Mouse (Mus musculus) c-Kit-positive CD71-negative TER-119-negative erythroid progenitor cells, embryonic 14.5 days (primary cell): ENCODE measurements around the gene Kifc5b.
"Not testable (repeated sequence)": the region's sequence is repeated elsewhere in the genome, so short reads cannot be mapped to it uniquely, and the experiment has no call there.

Source experiments
- DNase-seq: peaks from one replicate; pipeline ENCODE4 v3.0.0-alpha.2; 2013; ENCODE audit warnings: low read depth

Kifc5b gene

GRCm38 (mm10) chr17:26916711-26917482 is at the start of gene Kifc5b:
Gene Kifc5b (plus strand): TSS chr17:26917091.
- DNase-seq = peak; percentile 99

DNA sequence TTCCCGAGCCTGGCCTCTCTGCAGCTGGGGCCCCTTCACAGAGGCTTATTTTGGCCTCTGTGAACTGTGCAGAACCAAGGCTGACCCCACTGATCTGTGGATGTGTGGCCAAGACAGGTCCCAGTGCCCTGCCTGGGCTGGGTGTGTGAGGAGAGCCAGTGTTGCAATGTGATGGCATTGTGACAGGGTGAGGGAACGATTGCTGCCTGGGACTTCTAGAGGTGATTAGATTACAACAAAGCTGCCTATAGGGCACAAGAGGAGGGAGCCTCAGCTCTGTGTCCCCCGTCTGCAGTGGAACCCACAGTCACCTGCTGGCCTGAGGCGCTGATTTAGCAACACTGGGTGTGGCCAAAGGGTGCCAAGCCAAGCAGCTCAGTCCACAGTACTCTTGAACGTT is 48.1 kb upstream of the Kifc5b start:
- DNase-seq = no peak

- no peak for DNase-seq
Measured at GRCm38 (mm10) chr17:26872870-26873269, 44.0 kb upstream of the Kifc5b start.

DNA sequence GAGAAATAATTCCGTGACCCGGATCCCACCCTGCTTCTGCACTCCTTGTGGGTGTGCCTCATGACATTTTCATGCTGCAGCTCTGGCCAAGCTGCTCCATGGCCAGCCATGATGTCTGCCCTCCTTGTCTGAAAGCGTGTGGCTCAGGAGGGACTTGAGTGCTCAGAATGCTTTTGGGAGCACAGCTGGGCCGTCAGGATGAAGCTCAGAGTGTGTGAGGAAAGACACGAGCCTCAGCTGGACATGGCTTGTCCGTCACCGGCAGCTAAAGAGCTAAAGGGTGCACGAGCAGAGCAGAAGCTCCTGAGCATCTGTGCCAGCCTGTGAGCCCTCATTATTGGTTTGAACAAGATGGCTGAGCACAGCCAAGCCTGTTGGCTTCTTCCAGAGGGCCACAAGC is 43.4 kb upstream of the Kifc5b start:
- no peak for DNase-seq

- DNase-seq = no peak
Measured at GRCm38 (mm10) chr17:26874542-26874941, 42.3 kb upstream of the Kifc5b start.

GRCm38 (mm10) chr17:26877927-26878326 is 39.0 kb upstream of the Kifc5b start:
- no peak for DNase-seq

GRCm38 (mm10) chr17:26879235-26879634 is 37.7 kb upstream of the Kifc5b start:
- DNase-seq = no peak

- DNase-seq = no peak
Measured at GRCm38 (mm10) chr17:26882706-26883105, 34.2 kb upstream of the Kifc5b start.

- no peak for DNase-seq
Measured at GRCm38 (mm10) chr17:26883585-26883984, 33.3 kb upstream of the Kifc5b start.

GRCm38 (mm10) chr17:26884995-26885926 is 31.6 kb upstream of the Kifc5b start:
- peak; percentile 79 for DNase-seq

DNA sequence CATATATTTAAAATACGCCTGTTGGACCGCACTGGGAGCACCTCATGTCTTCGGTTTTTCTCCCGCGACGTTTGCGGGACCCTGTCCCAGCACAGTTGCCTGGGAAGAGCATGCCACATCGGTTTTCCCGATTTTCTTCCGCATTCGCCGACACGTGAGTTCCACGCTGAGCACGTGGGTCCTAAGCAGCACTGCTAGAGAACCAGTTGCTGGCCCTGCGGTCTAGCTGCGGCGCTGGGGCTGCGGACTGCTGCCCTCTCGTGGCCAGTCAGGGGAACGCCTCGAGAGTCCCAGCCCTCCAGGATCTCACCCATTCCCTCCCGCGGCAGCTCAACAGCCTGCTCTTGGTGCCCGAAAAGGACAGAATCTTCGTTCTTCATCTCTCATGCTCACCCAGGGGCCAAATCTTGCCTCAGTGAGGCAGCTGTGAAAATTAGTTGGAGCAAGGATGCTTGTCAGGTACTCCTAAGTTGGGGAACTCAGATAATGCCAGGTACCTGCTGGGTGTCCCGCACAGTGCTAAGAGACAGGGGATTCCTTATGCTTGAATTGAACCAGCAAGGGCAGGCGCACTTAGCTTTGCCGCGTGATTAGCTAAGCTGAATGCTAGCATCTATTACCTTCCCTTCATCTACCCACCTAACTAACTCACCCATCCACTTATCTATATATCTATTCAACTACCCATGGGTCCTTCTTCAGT is 30.7 kb upstream of the Kifc5b start:
- peak; percentile 68 for DNase-seq

- DNase-seq = no peak
Measured at GRCm38 (mm10) chr17:26887926-26888325, 29.0 kb upstream of the Kifc5b start.

GRCm38 (mm10) chr17:26892635-26893375 is 24.1 kb upstream of the Kifc5b start:
- DNase-seq = no peak

GRCm38 (mm10) chr17:26893492-26893891 is 23.4 kb upstream of the Kifc5b start:
- DNase-seq = no peak

GRCm38 (mm10) chr17:26894342-26894741 is 22.5 kb upstream of the Kifc5b start:
- no peak for DNase-seq

DNA sequence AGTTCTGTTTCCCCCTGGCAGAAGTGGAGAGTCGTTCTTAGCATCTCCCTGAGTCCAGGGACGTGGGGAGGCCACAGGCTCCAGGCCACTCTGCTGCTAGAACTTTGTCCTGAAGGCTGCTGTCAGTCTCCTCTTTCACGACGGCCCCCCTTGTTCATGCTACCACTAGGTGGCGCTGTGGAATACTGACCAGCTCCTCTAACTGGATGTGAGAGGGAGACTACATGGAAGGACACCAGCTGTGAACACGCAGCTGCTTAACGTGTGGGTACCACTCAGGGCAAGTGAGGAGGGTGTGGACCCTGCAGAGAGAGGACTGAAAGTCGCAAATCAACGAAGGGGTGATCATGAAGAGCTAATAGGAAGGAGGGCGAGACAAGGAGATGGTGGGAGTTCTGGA is 21.3 kb upstream of the Kifc5b start:
- peak; percentile 63 for DNase-seq

DNA sequence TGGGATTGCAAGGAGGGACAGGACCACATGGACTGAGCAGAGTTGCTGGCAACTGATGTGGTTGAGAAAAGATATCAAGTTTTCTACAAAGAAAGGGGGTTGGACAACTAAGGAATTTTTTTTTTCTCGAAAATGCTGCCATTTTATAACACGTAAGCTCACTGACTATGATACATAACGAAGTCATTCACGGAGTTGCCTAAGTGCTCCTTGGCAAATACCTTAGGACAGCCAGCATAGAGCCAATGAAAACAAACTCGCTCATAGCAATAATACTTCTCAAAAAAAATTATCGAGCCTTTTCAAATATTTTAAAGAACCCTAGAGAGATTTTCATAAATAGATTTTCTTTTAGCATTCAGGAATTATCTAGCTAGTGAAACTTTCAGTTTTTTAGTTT is 16.0 kb upstream of the Kifc5b start:
- DNase-seq = no peak

- DNase-seq = no peak
Measured at GRCm38 (mm10) chr17:26904320-26904719, 12.6 kb upstream of the Kifc5b start.

DNA sequence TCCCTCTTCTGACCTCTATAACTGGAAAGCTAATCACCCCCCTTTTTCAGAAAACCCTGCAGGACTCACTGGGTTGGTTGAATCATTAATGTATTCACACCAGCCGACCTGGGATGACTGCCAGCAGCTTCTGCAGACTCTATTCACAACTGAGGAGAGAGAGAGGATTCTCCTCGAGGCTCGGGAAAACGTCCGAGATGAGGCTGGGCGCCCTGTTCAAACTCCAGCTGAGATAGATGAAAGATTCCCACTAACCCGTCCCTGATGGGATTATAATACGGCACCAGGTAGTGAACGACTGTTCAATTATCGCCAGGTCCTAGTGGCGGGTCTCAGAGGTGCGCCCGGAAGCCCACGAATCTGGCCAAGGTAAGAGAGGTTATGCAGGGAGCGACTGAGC is 9.4 kb upstream of the Kifc5b start:
- DNase-seq = not testable (repeated sequence)

GRCm38 (mm10) chr17:26915248-26915647 is 1.6 kb upstream of the Kifc5b start:
- no peak for DNase-seq

GRCm38 (mm10) chr17:26917560-26917959 is 669 bp downstream of the Kifc5b start:
- not testable (repeated sequence) for DNase-seq

DNA sequence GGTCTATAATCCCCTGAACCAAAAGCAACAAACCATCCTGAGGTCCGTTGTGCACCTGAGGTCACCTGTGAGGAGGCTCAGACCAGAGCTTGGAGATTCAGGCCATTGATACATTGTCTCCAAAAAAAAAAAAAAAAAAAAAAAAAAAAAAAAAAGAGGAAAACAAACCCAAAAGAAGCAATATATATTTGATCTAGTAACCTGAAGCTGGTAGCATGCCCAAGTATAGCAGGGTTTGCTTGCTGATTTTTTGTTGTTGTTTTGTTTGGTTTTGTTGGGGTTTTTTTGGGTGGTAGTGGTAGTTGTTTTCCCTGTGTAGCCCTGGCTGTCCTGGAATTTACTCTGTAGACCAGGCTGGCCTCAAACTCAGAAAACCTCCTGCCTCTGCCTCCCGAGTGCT is 1.5 kb downstream of the Kifc5b start:
- DNase-seq = no peak
